Mouse (Mus musculus) kidney, postnatal 36 days (tissue): ENCODE measurements at regions not wholly inside any gene's neighbourhood (a gene's known extent, or its start where the extent isn't known, plus 50 kb on each side); places are given as distances from the start of the nearest gene placed in this dataset.

ENCODE experiments used
- DNase-seq, 2 experiments: peaks; one replicate each; pipeline ENCODE4 v3.0.0; 2021 to 2022; ENCODE audit warnings: mixed read lengths in 2 of 2

DNA sequence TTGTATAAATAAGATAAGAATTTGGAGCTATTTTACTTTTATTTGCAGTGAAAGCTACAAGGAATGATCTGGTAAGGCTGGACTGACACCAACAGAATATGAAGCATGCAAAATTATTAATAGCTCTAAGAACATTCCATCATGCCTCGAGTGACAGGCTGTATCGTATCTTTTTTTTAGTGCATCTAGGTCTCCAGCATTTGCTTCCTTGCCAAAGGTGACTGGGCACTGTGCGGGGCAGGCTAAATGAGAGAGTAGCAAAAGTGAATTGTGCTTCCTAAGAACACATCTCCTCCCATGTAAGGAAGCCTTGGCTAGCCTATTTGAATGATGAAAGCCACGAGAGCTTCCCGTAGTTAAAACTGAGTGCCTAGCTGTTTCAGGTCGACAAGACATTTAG is 261.5 kb upstream of the Ndst3 start:
- DNase-seq: no peak

- DNase-seq: no peak
Observed at GRCm38 (mm10) chr3:123967373-123967772, 276.7 kb upstream of the Ndst3 start.

DNA sequence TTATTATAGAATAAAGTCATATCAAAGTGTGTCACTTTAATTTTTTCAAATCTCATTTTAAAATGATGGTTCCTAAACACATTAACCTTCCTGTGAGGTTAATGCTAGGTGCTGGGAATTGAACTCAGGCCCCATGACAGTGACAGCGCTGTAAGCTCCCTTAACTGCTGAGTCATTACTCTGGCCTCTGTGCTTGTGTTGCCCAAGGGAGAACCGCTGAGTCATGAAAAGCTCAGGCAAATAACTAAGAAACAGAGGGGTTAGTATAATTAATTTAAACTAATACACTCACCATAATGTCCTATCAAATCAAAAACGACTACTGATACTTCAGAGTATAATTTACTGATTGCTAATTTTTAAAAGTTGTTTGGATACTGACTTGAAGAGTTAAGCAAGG is 281.7 kb upstream of the Ndst3 start:
- DNase-seq: no peak

- DNase-seq: no peak
Observed at GRCm38 (mm10) chr3:123973806-123974576, 283.3 kb upstream of the Ndst3 start.

GRCm38 (mm10) chr3:123976475-123976874 is 285.8 kb upstream of the Ndst3 start:
- no peak for DNase-seq

DNA sequence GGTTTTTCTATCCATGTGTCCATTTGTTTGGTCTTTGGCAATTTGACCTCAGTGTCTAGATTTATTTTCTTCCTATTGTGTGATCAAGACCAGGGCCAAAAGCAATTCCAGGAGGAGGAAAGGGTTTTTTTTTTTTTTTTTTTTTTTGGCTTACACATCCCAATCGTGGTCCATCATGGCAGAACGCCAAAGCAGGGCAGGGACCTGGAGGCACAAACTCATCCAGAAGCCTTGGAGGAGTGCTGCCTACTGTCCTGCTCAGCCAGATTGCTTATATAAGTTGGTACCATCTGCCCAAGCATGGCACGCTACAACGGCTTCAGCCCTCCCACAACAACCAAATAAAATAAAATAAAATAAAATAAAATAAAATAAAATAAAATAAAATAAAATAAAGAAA is 286.5 kb upstream of the Ndst3 start:
- DNase-seq: no peak

- DNase-seq: no peak
Observed at GRCm38 (mm10) chr3:123983045-123983444, 292.4 kb upstream of the Ndst3 start.

DNA sequence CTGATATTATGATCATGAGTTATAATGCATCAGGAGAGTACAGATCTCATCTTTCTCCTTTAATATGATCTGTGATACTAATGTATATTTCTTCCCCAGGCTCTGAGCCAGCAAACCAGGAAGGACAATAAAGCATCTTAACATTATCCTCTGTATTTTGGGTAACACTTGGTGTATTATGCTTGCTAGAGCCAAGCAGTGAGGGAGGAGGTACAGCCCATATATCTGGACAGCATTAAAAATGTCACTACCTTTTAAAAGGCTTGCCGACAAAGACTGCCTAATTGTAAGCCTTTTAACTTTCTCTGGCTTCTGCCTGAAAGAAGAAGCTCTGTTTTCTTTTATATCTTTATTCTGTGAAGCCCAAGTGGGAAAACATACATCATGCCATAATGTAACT is 292.9 kb upstream of the Ndst3 start:
- no peak for DNase-seq

DNA sequence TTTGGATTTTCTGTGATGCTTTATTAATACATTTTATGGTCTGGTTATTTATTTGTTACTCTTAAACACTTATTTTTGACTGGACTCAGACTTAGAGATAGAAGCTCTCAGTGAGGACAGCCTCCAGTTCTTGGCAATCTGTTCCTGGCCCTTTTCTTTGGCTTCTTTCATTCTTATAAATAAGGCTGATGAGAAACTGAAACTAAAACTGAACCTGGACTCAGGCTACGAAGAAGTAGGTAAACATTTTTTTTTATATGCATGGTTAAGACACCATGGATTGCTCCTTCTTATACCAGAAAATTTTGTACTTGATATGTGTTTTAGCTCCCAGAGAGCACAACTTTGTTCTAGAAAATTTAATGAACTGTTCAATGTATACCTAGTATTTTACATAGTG is 293.4 kb upstream of the Ndst3 start:
- DNase-seq: no peak

- DNase-seq: no peak
Observed at GRCm38 (mm10) chr3:123999957-124000616, 309.4 kb upstream of the Ndst3 start.

GRCm38 (mm10) chr3:124000883-124001282 is 310.2 kb upstream of the Ndst3 start:
- DNase-seq: no peak

- DNase-seq: no peak
Observed at GRCm38 (mm10) chr3:124011685-124012084, 309.0 kb upstream of the Tram1l1 start.

GRCm38 (mm10) chr3:124018618-124019017 is 302.0 kb upstream of the Tram1l1 start:
- no peak for DNase-seq

DNA sequence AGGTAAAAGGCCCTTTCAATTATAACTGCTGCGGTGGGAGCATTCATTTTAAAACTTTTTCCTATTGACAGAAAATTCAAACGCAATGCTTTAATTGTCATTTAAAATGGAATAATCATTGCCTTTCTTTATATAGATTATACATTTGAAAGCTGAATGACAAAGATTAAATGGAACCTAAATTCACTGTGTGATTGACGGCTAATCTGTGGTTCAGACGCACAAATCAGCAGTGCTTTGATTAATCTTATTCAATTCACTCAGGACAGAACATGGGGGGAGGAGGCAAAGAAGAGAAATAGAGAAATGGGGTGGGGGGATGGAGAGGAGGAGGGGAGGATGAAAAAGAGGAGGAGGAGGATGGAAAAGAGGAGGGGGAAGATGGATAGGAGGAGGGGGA is 294.5 kb upstream of the Tram1l1 start:
- no peak for DNase-seq

DNA sequence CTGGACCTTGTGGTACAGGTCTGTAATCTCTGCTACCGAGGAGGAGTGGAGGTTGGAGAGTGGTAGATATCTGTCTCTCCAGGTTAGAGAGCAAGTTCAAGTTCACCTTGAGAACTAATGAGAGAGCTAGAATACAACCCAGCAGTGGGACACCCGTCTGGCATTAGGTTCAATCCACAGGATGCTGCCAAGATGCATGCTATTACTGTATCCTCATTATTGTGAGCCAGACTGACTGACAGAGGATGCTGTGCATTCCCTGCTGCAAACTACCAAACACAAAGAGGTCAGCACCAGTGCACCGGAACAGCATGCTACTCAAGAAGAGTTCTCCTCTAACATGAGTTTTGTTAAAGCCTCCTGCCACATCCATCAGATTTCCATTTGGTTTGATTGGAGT is 253.6 kb upstream of the Tram1l1 start:
- no peak for DNase-seq

DNA sequence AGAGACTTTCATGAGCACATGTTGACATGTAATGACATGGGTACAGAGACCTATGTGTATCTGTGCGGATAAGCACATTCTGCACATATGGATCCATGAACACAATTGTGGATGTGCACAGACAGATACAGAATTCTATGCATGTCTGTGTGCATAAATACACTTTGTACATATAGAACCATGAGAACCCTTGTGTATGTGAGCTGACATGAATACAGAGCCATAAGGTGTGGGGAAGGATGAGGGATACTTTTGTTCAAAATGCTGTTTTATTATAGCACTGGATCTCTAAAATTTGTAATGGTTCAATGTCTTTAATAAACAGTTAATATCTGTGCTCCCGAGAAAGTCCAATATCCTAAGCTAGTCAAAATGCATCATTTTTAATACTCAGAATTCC is 253.1 kb upstream of the Tram1l1 start:
- no peak for DNase-seq

GRCm38 (mm10) chr3:124067971-124068370 is 252.7 kb upstream of the Tram1l1 start:
- DNase-seq: no peak

DNA sequence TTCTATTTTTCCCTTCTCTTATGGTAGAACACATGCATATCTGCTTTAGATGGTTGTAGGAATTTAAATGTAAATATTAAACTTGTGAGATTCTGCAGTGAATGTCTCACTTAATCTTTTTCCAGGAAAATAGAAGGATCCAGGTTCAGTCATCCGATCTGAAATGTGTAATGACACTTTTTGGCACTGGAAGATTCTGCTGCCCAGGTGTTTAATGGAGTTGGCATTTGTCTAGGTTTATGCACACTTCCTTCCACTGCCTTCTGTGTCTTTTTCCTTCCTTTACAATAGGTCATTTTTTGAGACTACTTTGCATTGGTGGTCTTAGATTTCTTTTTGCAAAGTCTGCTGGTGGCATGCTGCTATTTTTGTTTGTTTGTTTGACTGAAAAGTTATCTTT is 251.5 kb upstream of the Tram1l1 start:
- no peak for DNase-seq

DNA sequence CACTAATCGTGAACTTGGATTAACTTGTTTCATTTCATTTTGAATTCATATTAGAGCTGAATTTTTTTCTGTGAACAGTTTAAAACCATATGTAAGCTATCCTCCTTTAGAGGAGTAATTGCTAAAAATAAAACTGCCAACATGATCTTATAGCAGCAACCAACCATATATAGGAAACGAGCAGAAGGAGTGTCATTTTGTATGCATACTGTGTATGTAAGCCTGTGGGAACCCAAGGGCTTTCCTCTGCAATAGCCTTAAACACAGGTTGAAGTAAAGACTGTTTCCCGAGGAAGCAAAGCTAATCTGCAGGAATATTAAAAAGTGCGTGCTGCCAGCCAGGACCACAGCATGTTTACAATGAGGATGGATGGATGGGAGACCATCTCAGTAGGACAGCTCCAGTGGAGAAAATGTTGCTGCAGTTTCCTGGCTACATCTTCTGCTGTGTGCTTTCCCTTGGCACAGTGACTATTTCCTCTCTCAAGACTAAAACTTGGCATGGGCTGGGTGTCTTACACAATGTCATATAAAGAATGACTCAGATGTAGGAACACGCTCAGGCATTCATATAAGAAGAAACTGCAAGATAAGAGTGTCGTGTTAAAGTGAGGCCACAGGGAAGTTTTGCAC is 244.6 kb upstream of the Tram1l1 start:
- DNase-seq: no peak

- DNase-seq: no peak
Observed at GRCm38 (mm10) chr3:124092404-124093121, 228.1 kb upstream of the Tram1l1 start.

GRCm38 (mm10) chr3:124113995-124114394 is 206.7 kb upstream of the Tram1l1 start:
- no peak for DNase-seq

DNA sequence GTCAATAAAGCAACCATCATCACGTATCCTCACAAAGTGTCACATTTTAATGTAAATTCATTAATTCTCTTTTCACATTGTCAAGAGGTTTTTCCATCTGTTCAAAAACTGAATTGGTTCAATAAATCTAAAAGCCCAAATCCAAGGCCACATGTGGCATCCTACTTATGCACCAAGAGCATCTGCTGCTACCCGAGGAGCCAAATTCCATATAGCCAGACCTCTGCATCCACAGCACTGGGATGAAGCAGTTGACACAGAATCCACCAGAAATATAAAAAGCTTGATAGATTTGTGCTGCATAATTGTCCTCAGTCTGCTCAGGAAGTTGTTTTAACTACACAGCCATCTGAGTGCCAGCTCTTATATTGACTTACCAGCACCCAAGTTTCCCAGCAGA is 164.4 kb upstream of the Tram1l1 start:
- no peak for DNase-seq

GRCm38 (mm10) chr3:124157858-124158655 is 162.6 kb upstream of the Tram1l1 start:
- no peak for DNase-seq
